Mouse (Mus musculus): ENCODE measurements around the gene Serpinf2.

- no peak for TF ChIP-seq GATA1 (IDR thresholded peaks at IDR 0.05; ENCODE audit: borderline replicate concordance, low read length)
- TF ChIP-seq CTCF (IDR thresholded peaks at IDR 0.05; ENCODE audit: low read depth, low read length): no peak
- TF ChIP-seq POLR2AphosphoS5 (IDR thresholded peaks at IDR 0.05; ENCODE audit: insufficient replicate concordance, low read depth, low read length): no peak
- TF ChIP-seq TAL1 (conservative IDR thresholded peaks at IDR 0.05; ENCODE audit: low read depth, low read length): no peak
- no peak for TF ChIP-seq GATA2 (IDR thresholded peaks at IDR 0.05; ENCODE audit: borderline replicate concordance, low read depth, low read length)
Observed at GRCm38 (mm10) chr11:75486601-75487285, 47.4 kb upstream of the Serpinf2 start, which contains the start of gene Prpf8.
